Mouse (Mus musculus): ENCODE data around the gene Gm20503. TPM values are rescaled to one million over a fixed set of nuclear protein-coding genes. Genes with fewer than 3 reads are reported as not detected.

Gm20503 gene
- not detected in 2 replicates for total RNA-seq (2017)

DNA sequence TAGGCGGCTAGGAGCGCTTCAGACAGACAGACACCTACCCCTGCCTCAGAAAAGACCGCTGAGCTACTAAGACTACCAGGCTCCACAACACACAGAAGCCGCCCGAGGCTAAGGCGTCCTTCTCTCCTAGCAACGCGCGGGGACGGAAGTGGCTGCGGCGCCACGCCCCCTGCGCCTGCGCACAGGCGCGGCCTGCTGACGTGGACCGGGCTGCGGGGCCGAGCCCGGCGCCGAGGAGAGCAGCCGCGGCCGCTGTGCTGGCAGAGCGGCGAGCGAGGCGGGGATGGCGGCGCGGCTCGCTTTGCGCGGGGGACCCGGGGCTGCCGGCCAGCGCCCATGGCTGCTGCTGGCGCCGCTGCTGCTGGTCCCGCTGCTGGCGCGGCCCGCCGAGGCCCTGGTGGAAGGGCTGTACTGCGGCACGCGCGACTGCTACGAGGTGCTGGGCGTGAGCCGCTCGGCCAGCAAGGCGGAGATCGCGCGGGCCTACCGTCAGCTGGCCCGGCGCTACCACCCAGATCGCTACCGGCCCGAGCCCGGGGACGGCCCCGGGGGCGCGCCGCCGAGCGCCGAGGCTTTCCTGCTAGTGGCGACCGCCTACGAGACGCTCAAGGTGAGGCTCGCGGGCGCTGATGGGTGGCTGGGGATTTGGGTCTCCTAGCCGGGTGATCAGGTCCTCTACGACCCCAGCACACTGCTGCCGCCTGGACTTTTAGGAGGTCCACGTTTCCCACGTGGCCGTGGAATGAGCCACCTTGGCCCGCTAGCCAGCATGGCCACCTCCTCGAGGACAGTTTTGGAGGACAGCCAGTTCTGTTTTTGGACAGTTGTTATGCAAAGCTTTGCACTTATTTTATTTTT is at the start of gene Gm20503:
Gene Gm20503, plus strand, starts transcription at position 263 of the 858 bp plus-strand sequence.
- peak; percentile 79 for ATAC-seq (replicated peaks; ENCODE audit: low read depth, poor library complexity, severe bottlenecking)

DNA sequence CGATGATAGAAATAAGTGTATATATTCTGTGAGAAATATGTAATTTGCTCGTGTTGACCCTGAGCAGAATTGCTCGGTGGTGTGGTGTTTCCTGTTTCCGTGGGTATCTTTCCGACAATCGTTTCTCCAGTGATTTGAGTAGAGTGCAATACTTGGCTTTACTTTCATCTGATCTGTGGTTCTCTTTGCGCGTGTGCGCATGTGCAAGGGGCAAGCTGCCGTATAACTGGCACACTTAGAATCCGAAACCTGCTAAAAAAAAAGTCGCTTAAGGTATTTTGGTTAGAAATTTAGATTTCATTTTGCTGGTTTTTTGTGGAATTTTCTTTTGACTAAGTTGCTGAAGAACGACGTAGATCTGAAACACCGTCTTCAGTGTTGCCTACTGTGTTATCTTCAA is 41.3 kb upstream of the Gm20503 start:
- no peak for ATAC-seq (replicated peaks; ENCODE audit: low read depth, poor library complexity, severe bottlenecking)

DNA sequence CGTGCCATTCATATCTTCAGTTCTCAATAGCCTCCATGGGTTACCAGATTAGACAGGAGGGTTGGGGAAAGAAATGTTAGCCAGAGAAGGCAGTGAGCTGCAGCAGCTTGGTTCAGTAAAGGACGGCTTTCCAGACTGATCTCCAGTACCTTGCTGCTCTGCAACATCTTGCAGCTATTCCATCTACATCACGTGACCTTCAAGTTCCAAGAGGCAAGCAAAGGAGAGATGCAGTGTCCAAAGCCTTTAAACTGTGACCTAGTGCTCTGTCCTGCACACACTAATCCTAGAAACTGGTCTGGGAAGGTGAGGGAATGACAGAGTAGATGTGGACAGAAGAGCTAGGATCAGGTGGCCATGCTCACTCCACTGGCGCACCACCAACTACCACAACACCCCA is 39.7 kb upstream of the Gm20503 start:
- ATAC-seq (replicated peaks; ENCODE audit: low read depth, poor library complexity, severe bottlenecking) = no peak

DNA sequence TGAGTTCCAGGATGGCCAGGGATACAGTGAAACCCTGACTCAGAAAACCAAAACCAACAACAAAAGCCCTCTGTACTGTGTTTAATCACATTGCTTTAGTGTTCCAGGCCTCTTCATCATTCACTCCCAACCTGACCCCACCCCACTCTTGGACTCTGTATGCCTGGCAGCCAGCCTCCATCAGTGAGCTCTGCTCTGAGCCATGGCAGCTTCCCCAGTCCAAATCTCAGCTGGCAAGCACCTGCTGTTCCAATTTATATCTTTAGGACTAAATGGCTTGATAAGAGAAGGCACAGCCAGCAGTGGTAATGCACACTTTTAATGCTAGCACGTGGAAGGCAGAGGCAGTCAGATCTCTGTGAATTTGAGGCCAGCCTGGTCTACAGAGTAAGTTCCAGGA is 37.9 kb upstream of the Gm20503 start:
- ATAC-seq (replicated peaks; ENCODE audit: low read depth, poor library complexity, severe bottlenecking) = no peak

DNA sequence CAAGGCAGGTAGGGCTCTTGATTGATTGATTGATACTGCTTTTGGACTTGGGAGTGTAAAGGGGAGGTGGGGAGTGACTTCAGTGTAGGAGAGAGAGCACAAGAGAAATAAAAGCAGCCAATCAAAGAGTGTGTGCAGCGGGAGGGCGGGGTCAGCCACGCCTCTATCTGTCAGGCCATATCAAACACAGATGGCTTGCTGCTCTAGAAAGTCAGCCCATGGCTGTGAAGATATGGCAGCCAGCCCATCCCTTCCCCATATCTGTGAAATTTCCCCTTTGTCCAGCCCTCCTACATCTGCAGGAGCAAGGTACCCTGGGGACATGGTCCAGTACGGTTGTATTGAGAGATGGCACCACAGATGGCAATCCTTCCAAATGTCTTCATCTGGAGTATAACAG is 32.3 kb upstream of the Gm20503 start:
- peak; percentile 56; the same call in 1 of the 2 replicates for ATAC-seq (replicated peaks; ENCODE audit: low read depth, poor library complexity, severe bottlenecking)

DNA sequence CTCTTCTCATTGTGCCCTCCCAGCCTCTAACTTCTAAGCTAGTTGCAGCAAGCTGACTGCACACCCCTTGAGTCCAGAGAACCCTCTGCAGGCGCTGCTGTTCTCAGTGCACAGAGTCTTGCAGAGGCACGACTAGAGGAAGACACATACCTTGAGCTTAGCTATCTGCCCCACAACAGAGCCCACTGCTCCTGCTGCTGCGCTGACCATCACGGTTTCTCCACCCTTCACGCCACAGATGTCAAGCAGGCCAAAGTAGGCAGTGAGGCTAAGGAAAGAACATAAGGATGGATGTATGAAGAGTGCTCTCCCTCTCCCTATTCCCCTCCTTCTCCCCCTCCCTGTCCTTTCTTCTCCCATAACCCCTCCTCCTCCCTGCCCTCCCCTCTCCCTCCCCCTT is 27.3 kb upstream of the Gm20503 start:
- ATAC-seq (replicated peaks; ENCODE audit: low read depth, poor library complexity, severe bottlenecking) = no peak

DNA sequence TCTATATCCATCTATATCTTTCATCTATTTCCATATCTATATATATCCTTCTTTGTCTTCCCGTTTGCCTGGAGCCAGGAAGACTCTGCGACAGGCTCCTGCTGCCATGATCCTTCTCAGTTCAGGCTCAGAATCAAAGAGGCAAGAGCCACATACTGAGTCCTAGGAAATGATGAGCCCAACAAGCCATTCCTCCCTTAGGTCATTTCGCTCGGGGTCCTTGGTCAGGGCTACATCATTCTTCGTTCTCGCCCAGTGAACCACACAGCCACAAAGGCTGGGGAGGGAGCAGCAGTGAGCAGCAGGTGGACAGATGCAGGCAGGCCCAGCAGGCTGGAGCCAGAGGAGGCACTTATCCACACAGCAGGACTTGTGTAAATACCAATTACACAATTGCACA is 21.6 kb upstream of the Gm20503 start:
- ATAC-seq (replicated peaks; ENCODE audit: low read depth, poor library complexity, severe bottlenecking) = no peak

DNA sequence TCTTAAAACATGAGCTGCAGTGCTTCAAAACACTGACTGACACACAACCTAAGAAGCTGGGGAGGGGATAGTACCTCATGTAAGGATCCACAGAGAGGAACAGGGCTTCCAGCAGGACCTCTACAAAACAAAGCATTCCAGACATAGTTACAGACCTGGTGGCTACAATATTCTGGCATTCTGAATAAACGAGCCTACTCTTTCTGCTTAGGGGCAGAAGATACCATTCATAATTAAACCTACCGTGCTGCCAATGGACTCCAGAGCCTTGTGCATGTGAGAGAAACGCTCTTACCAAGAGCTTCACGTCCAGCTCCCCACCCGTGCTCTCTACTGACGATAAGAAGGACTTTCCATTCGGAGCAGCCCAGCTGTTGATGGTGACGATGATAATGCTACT is 20.2 kb upstream of the Gm20503 start:
- ATAC-seq (replicated peaks; ENCODE audit: low read depth, poor library complexity, severe bottlenecking) = no peak

DNA sequence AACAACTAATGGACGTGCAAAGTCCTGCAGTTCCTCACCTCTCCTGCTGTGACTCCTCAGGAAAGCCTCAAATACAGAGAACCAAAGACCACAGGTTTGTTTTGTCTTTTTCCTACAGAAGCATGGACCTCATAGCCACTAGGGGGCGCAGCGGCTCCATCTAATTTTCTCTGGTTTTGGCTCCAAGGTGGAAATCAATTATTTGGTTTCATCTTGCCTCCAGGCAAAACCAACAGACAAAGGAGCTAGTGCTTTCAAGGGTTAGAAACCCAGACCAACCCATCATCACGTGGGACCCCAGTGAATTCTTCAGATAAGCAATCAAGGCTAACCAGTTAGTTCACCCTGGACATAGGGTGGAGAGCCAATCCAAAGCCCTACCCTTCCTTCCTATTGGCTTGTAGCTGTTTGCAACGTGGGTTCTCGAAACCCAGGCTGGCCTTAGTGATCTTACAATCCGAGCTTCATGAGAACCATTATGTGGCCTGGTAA is 17.8 kb upstream of the Gm20503 start:
- ATAC-seq (replicated peaks; ENCODE audit: low read depth, poor library complexity, severe bottlenecking) = peak; percentile 69

DNA sequence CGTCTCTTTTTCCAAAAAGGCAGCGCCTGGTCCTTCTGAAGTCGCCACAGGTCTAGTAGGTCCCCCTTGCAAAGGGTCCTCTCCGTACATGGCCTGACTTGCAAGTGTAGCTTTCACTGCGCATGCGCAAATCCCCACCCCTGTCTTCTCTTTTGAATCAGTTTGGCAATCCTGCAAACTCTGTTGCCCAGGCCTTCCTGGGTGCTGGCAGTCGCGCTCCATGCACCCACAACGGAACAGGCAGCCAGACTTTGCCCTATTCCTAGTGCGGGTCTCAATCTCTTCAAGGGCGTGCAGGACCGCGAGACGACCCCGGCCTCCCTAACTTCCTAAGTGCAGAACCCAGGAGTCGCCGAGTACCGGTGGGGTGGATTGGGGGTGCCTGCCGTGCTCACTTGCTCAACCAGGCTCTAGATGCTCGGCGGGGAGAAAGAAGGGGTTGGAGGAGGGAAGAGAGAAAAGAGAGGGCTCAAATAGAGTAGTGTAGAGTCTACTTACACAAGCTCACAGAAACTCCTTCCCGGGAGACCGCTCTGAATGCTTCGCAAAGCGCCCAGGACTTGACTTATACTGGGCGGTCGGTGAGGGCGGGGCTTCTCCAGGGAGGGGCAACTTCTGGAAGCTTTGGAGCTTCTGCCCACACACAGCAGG is 16.3 kb upstream of the Gm20503 start, which contains the start of gene Ptgr1:
Gene Ptgr1, minus strand, starts transcription at position 580 of the 651 bp plus-strand sequence.
- ATAC-seq (replicated peaks; ENCODE audit: low read depth, poor library complexity, severe bottlenecking) = peak; percentile 39

DNA sequence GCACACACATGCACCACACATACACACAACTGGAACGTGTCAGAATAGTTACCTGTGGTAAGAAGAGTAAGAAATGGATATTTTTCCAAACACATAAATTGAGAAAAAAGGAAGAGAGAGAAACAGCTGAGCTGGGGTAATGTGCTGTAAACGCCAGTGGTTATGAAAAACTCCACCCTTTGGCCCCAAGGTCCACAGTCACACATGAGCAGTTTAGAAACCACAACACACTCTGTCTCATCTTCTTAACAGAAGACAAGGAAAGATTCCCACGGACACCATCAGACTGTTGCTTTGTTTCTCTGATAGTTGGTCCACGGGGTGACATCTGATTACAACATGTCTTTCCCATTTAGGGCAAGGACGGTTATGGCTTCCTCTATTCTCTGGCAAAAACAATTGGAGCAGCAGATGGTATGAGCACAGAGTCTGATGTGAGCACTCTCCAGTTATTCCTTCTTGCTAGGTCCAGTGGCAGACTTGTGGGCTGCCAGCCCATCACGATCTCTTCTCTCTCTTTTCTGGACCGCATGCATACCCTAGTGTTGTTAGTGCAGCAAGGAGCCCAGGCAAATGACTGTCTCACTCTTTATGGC is 13.6 kb upstream of the Gm20503 start:
- no peak for ATAC-seq (replicated peaks; ENCODE audit: low read depth, poor library complexity, severe bottlenecking)

DNA sequence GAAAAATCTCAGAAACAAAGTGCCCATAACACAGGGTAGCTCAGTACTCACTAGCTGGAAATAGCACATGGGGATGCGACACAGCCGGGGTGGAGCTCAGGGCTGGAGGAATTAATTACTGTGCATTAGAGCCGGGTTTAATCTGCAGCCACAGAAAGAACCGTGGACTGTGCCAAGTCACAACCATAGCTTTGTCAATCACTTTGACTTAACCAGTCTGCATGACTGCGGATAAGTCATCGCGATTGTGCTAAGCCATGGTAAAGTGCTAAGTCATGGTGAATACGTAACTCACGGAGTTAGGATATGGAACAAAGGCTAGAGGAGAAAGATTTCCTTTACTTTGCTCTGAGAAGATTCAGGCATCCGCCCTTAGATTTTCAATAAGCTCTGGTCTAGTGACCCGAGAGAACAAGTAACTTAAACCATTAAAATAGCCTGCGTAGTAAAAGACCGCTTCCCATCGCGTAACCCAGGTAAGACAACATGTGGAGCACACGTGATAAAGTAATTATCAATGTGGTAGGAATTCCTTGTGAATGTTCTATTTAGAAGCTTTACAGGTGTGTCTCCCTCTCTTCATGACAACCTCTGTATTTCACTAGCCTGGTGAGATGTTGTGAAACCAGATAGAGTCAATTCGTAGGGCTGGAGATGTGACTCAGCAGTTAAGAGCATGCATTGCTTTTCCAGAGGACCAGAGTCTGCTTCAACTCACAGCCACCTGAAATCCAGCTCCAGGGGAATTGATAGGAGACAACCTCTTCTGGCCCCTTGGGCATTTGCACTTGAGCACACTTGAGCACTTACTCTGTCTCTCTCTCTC is 12.2 kb upstream of the Gm20503 start:
- peak; percentile 22; the same call in 1 of the 2 replicates for ATAC-seq (replicated peaks; ENCODE audit: low read depth, poor library complexity, severe bottlenecking)

DNA sequence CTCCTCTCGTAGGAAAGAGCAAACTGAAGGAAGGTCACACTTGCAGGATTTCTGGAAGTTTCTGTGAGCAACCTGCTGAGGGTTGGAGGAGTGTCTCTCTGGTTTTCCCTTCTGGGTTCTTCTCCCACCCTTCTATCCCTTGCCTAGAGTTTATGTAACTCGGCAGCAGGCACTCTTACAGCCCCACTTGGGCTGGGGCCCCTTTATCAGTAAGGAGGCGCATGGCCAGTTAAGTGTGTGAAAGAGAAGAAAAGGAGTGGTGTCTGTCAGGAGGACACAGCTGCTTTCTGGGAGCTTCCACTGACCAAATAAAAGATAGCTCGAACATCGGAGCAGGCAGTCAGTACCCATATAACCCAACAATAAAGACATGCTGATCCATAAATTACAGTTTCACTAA is 10.8 kb upstream of the Gm20503 start:
- ATAC-seq (replicated peaks; ENCODE audit: low read depth, poor library complexity, severe bottlenecking) = no peak

DNA sequence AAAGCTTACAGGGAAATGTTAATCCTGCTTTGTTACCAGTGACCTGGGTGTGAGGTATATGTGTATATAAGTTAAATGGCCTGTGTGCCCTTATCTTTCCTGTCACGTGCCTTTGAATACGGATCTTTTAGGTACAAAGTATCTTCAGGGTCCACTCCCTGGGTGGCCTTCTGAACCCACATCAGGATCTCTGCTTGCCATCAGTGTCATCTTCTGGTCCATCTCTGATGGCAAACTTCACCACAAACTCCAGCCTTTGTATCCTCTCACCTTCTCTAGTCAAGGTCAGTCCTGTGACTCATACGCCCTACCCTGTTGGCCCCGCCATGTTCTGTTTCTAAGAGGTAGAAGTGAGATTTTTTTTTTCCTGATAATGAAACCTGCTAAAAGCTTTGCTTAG is 8.2 kb upstream of the Gm20503 start, which contains the start of gene Dnajc25:
Gene Dnajc25, plus strand, starts transcription at position 301 of the 400 bp plus-strand sequence.
- no peak for ATAC-seq (replicated peaks; ENCODE audit: low read depth, poor library complexity, severe bottlenecking)

DNA sequence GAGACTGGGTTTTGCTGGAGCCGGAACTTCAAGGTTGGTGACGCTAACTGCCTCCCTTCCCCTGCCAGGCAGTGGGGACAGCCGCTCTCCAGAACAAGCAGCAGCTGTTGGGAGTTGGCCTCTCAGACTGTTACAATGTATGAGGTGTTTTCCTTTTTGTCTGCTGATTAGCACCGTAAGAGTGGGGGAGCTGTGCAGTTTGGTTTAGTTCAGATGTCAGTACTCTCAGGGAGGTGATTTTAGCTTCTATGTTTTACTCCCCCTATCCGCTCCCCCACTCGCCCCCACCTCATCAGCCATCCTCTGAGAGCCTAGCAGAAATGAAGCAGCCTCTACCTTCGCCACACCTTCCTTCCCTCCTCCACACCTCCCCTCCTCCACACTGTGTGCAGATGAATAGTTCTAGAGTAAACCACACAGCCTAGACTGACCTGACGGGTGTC is 7.7 kb upstream of the Gm20503 start:
- no peak for ATAC-seq (replicated peaks; ENCODE audit: low read depth, poor library complexity, severe bottlenecking)

DNA sequence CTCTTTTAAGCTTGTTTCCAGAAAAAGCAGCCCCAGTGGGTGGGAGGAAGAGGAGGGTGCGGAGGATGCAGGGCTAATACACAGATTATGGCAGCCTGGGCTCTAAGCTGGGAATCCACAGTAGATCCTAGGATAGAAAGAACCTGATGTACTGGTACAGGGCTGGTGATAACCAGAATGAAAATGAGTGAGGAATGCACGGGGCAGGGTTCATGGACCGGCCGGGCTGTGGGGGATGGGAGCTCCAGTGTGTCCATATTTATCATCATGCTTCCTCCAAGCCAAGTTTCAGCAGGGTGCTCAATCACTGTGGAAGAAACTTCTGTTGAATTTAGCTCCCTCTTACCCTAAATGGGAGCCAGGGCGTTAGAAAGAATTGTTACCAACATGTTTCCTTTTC is 5.9 kb upstream of the Gm20503 start:
- ATAC-seq (replicated peaks; ENCODE audit: low read depth, poor library complexity, severe bottlenecking) = no peak

DNA sequence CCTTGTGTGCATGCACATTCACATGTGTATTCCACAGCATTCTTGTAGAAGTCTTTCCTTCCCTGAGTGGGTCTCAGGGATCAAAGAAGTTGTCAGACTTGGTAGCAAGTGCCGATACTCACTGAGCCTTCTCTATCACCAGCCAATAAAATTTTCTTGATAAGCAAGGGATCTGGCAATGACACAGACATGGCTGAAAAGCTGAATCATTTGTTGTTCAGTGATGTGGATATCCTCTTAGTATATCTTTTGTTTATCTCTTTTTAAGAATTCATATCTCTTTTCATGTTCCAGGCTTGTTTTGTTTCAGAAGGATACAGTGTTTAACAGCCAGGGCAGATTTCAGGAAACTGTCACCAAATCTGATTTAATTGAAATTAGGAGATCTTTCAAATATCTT is 4.3 kb upstream of the Gm20503 start:
- ATAC-seq (replicated peaks; ENCODE audit: low read depth, poor library complexity, severe bottlenecking) = no peak

DNA sequence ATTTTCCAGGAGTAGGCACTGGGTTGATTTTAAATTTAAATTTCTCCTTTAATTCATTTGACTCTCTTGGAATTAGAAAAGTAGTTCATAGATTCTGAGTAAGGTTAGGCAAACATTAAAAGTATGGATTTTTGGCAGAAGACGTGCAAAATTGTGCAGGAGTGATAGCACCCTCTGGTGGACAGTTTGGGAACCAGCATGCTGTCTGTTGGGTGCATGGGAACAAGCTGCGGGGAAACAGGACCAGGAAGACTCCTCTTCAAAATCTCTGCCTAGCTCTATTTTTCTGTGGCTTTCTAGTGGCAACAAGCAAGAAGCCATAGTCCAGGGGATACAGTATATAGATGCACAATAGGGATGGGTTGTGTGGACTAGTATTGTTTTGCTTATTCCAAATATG is 3.3 kb upstream of the Gm20503 start:
- ATAC-seq (replicated peaks; ENCODE audit: low read depth, poor library complexity, severe bottlenecking) = peak; percentile 71

DNA sequence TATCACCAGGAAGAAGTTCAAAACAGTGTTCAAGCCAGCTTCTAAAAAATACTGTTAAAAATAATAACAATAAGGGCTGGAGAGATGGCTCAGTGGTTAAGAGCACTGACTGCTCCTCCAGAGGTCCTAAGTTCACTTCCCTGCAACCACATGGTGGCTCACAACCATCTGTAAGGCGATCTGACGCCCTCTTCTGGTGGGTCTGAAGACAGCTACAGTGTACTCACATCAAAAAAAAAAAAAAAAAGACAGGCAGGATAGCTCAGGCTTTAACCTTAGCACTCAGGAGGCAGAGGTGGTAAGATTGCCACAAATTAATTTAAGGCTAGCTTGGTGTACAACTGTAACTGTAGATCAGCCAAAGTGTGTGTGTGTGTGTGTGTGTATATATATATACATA is 2.4 kb upstream of the Gm20503 start:
- ATAC-seq (replicated peaks; ENCODE audit: low read depth, poor library complexity, severe bottlenecking) = 0 out of 2 replicates have a peak, but pooled peaks have one; percentile 30

DNA sequence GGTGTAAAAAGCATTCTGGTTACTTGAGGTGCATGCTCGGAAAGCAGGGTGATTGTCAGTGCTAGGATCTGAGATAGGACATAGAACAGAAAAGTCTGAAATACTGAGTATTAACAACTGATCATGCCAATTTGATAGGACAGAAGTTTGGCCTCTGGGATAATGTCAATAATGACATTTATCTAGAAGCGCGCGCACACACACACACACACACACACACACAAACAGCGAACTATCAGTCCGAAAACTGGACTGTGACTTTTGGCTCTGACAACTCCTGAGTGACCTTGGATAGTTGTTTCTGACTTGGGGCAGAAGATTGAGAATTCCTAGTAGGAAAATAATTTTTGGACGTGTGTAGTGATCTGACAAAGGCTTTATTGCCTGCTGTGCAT is 793 bp downstream of the Gm20503 start:
- no peak for ATAC-seq (replicated peaks; ENCODE audit: low read depth, poor library complexity, severe bottlenecking)
